Mouse (Mus musculus) CD4-positive helper T cell, adult 2 months (primary cell): ENCODE results near the gene Llph.

ENCODE experiments used
- DNase-seq: peaks from one replicate; pipeline ENCODE4 v3.0.0-alpha.2; 2012; ENCODE audit warnings: low read depth, missing footprints, low spot score

Llph gene

DNA sequence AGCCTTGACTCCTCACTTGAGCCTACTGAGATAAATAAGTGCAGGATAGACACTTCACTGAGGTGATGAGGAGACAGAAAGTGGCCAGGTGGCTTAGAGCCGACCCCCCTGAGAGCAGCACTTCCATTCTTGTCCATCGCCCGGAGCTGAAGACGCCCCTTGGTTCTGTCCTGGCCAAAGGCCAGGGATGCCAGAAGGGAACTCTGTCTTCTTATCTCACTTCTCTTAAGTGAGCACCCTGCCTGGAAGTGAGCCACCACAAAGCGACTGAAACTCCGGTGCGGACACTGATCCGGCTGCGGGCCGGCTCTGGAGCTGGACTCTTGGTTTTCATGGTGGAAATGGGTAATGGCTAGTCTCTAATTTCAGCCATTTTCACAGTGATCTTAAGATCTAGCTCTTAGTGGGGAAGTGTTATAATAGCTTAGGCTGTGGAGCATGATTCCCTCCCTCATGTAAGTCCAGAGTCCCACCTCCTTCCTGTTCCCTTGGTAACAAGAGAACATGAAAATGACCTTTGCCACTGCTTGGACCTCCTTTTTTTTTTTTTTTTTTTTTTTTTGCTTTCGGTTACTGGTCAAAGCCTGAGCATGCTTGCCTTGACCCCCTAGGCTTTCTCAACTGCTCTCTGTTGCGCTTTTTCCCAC lies 52.7 kb downstream of the Llph start:
- no peak for DNase-seq

DNA sequence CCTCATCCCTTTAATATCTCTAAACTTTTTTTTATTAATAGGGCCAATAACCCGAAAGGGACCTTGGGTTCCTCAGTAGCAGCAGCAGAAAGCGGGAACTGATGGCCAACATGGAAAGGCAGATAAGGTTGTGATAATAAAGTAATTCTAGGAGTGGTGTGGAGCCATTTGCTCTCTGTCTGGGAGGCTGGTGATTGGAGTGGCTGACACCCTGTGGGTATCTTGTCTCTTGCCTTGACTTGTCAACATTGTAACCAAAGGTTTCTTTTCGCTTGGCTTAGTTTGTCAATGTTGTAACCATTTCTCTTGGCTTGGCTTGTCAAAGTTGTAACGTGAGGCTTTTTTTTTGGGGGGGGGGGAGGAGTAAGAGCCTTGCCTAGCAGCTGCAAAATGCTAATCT lies 53.5 kb downstream of the Llph start:
- no peak for DNase-seq

DNA sequence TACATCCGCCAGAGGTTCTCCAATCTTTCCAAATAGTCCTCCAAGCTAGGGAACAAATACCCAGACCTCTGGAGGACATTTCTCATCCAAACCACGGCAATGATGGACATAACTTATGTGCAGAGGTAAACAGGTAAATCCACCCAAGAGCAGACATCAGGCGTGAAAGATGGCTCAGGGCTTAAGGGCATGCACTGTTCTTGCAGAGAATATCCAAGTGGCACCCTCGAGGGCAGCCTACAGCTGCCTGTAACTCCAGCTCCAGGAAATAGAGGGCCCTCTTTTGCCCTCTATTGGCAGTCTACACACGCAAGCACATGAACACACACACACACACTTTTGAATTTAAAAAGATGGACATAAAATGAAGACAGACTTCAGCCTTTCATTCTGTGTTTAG lies 54.8 kb downstream of the Llph start:
- no peak for DNase-seq
